Mouse (Mus musculus): Measurements from ENCODE around the gene Tspyl4. TPM values are rescaled to one million over a fixed set of nuclear protein-coding genes. Genes with fewer than 3 reads are reported as not detected.

The Tspyl4 gene
- polyA plus RNA-seq, 1 experiment from 2014 or later = 0.39 TPM

DNA sequence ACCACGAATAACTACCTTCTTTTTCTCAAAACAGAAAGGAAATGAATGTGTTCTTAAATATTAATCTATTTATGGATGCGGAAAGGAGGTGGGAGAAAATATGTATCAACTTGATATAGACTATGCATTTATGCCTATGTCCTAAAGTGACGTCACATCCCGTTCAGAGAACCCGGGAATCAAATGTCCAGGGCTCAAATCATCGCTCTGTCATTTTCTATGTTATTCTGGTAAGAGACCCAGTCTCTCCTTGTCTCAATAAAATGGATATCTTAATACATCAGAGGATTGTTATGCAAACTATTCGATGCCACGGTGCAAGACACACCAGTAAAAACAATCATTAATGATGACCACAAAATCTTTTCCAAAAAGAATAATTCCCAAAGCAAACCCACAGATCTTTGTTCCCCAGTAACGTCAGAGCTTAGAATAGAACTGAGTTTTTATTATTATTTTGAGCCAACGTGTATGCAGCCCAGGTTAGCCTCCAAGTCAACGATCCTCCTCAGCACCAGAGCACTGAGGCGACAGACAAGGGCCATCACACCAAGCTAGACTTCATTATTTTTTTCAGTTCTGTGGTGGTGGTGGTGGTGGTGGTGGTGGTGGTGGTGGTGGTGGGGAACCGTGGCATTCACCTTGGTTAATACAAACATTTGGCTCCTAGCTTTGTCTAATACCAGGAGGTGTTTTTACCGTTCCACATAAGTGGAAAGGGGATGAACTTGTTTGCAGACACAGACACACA lies 15.9 kb upstream of the Tspyl4 start:
- H3K9ac ChIP-seq (ENCODE audit: low read depth, low read length) = peak overlapping the region; percentile 99
- peak overlapping the region; percentile 68 for H3K4me2 ChIP-seq (ENCODE audit: low read depth, low read length)
- peak overlapping the region; percentile 81 for H3K27ac ChIP-seq (ENCODE audit: low read length)

DNA sequence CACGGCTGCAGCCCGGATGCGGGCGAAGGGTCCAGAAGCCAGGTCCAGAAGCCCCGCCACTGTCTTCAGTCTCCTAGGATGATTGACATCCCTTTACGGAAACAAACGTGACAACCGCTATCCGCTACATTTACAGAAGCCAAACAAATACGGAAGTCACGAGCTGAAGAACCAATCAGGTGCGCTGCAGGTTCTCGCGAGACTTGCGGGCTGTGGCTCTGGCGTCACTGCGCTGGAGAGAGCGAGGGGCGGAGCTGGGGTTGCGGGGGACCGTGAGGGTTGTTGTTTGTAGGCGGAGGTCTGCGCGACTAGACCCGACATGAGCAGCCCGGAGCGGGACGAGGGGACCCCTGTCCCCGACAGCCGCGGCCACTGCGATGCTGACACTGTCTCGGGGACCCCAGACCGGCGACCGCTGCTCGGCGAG lies 15.3 kb upstream of the Tspyl4 start, which contains the start of gene Tspyl1:
Tspyl1 (plus strand) TSS at position 229 of the 427 bp plus-strand sequence.
- no peaks in the 10 kb centered on the region for H3K27me3 ChIP-seq (ENCODE audit: control insufficient read depth, insufficient read depth, low read depth, low read length)
- ATAC-seq (ENCODE audit: low read depth) = peak; percentile 98
- H3K9me3 ChIP-seq (replicated peaks; ENCODE audit: control insufficient read depth, low read length) = no peaks in the 10 kb centered on the region
- H3K9ac ChIP-seq (ENCODE audit: low read depth, low read length) = peak within 1 kb of the TSS; percentile 99
- under 1% methylated on average over 38 of the region's 38 CpGs for WGBS (ENCODE audit: insufficient replicate concordance)
- peak within 1 kb of the TSS; percentile 97 for H3K4me3 ChIP-seq (ENCODE audit: low read depth, low read length)
- peaks cover 13% of the 10 kb centered on the region for H3K4me1 ChIP-seq (ENCODE audit: control insufficient read depth, low read depth, low read length)
- peak within 1 kb of the TSS; percentile 73 for H3K4me2 ChIP-seq (ENCODE audit: low read depth, low read length)
- H3K36me3 ChIP-seq (ENCODE audit: control insufficient read depth, insufficient read depth) = no peaks in the 10 kb centered on the region
- peak within 1 kb of the TSS; percentile 88 for H3K27ac ChIP-seq (ENCODE audit: low read length)

More for the DNA sequence above, 15.9 kb upstream of the Tspyl4 start:
- no peaks in the 10 kb centered on the region for H3K36me3 ChIP-seq (ENCODE audit: control insufficient read depth, insufficient read depth)
- no peaks in the 10 kb centered on the region for H3K9me3 ChIP-seq (replicated peaks; ENCODE audit: control insufficient read depth, low read length)
- H3K4me1 ChIP-seq (ENCODE audit: control insufficient read depth, low read depth, low read length) = peaks cover 13% of the 10 kb centered on the region
- 15% methylated on average over 14 of the region's 14 CpGs for WGBS (ENCODE audit: insufficient replicate concordance)
- ATAC-seq (ENCODE audit: low read depth) = peak; percentile 4
- H3K4me3 ChIP-seq (ENCODE audit: low read depth, low read length) = peak overlapping the region; percentile 97
- H3K27me3 ChIP-seq (ENCODE audit: control insufficient read depth, insufficient read depth, low read depth, low read length) = no peaks in the 10 kb centered on the region

GRCm38 (mm10) chr10:34282420-34283238 lies 14.6 kb upstream of the Tspyl4 start:
- 4% methylated on average over 47 of the region's 47 CpGs for WGBS (ENCODE audit: insufficient replicate concordance)
- ATAC-seq (ENCODE audit: low read depth) = peak; percentile 37
- peaks cover 13% of the 10 kb centered on the region for H3K4me1 ChIP-seq (ENCODE audit: control insufficient read depth, low read depth, low read length)
- no peaks in the 10 kb centered on the region for H3K9me3 ChIP-seq (replicated peaks; ENCODE audit: control insufficient read depth, low read length)
- H3K4me2 ChIP-seq (ENCODE audit: low read depth, low read length) = peak overlapping the region; percentile 73
- peaks cover 5% of the 10 kb centered on the region for H3K36me3 ChIP-seq (ENCODE audit: control insufficient read depth, insufficient read depth)
- H3K27me3 ChIP-seq (ENCODE audit: control insufficient read depth, insufficient read depth, low read depth, low read length) = no peaks in the 10 kb centered on the region
- peak overlapping the region; percentile 88 for H3K27ac ChIP-seq (ENCODE audit: low read length)
- peak overlapping the region; percentile 97 for H3K4me3 ChIP-seq (ENCODE audit: low read depth, low read length)
- peak overlapping the region; percentile 99 for H3K9ac ChIP-seq (ENCODE audit: low read depth, low read length)

GRCm38 (mm10) chr10:34296911-34297298 lies 337 bp upstream of the Tspyl4 start:
- peaks cover 13% of the 10 kb centered on the region for H3K4me1 ChIP-seq (ENCODE audit: control insufficient read depth, low read depth, low read length)
- no peaks in the 10 kb centered on the region for H3K9me3 ChIP-seq (replicated peaks; ENCODE audit: control insufficient read depth, low read length)
- H3K9ac ChIP-seq (ENCODE audit: low read depth, low read length) = no peak overlapping the region
- no peaks in the 10 kb centered on the region for H3K36me3 ChIP-seq (ENCODE audit: control insufficient read depth, insufficient read depth)
- 9% methylated on average over 13 of the region's 13 CpGs for WGBS (ENCODE audit: insufficient replicate concordance)
- peak overlapping the region; percentile 64 for H3K4me3 ChIP-seq (ENCODE audit: low read depth, low read length)
- no peak for ATAC-seq (ENCODE audit: low read depth)
- peak overlapping the region; percentile 85 for H3K4me2 ChIP-seq (ENCODE audit: low read depth, low read length)
- H3K27ac ChIP-seq (ENCODE audit: low read length) = no peak overlapping the region
- no peaks in the 10 kb centered on the region; the same call in none of the 2 replicates for H3K27me3 ChIP-seq (ENCODE audit: control insufficient read depth, insufficient read depth, low read depth, low read length)

DNA sequence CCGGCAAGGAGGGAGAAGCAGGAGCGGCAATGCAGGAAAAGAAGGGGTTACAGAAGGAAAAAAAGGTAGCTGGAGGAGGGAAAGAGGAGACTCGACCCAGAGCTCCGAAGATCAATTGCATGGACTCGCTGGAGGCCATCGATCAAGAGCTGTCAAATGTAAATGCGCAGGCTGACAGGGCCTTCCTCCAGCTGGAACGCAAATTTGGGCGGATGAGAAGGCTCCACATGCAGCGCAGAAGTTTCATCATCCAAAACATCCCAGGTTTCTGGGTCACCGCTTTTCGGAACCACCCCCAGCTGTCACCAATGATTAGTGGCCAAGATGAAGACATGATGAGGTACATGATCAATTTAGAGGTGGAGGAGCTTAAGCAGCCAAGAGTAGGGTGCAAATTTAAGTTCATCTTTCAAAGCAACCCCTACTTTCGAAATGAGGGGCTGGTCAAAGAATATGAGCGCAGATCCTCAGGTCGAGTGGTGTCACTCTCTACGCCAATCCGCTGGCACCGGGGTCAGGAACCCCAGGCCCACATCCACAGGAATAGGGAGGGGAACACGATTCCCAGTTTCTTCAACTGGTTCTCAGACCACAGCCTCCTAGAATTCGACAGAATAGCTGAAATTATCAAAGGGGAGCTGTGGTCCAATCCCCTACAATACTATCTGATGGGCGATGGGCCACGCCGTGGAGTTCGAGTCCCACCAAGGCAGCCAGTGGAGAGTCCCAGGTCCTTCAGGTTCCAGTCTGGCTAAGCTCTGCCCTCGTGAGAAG lies 925 bp downstream of the Tspyl4 start:
- H3K27ac ChIP-seq (ENCODE audit: low read length) = no peak overlapping the region
- no peak for ATAC-seq (ENCODE audit: low read depth)
- 42% methylated on average over 25 of the region's 25 CpGs for WGBS (ENCODE audit: insufficient replicate concordance)

GRCm38 (mm10) chr10:34300368-34300767 lies 3.1 kb downstream of the Tspyl4 start:
- ATAC-seq (ENCODE audit: low read depth) = no peak
- 64% methylated on average over 5 of the region's 5 CpGs for WGBS (ENCODE audit: insufficient replicate concordance)
- no peaks in the 10 kb centered on the region for H3K9me3 ChIP-seq (replicated peaks; ENCODE audit: control insufficient read depth, low read length)
- no peaks in the 10 kb centered on the region; the same call in none of the 2 replicates for H3K27me3 ChIP-seq (ENCODE audit: control insufficient read depth, insufficient read depth, low read depth, low read length)
- no peak overlapping the region for H3K27ac ChIP-seq (ENCODE audit: low read length)
- no peak overlapping the region for H3K4me3 ChIP-seq (ENCODE audit: low read depth, low read length)
- no peak overlapping the region for H3K9ac ChIP-seq (ENCODE audit: low read depth, low read length)
- H3K4me1 ChIP-seq (ENCODE audit: control insufficient read depth, low read depth, low read length) = peaks cover 13% of the 10 kb centered on the region
- H3K4me2 ChIP-seq (ENCODE audit: low read depth, low read length) = no peak overlapping the region
- H3K36me3 ChIP-seq (ENCODE audit: control insufficient read depth, insufficient read depth) = no peaks in the 10 kb centered on the region

More for the DNA sequence above, 925 bp downstream of the Tspyl4 start:
- peak overlapping the region; percentile 43; the same call in 1 of the 2 replicates for H3K9ac ChIP-seq (ENCODE audit: low read depth, low read length)
- H3K27me3 ChIP-seq (ENCODE audit: control insufficient read depth, insufficient read depth, low read depth, low read length) = no peaks in the 10 kb centered on the region; the same call in none of the 2 replicates
- peaks cover 13% of the 10 kb centered on the region for H3K4me1 ChIP-seq (ENCODE audit: control insufficient read depth, low read depth, low read length)
- H3K4me3 ChIP-seq (ENCODE audit: low read depth, low read length) = peak overlapping the region; percentile 64
- H3K9me3 ChIP-seq (replicated peaks; ENCODE audit: control insufficient read depth, low read length) = no peaks in the 10 kb centered on the region
- peak overlapping the region; percentile 85 for H3K4me2 ChIP-seq (ENCODE audit: low read depth, low read length)
- H3K36me3 ChIP-seq (ENCODE audit: control insufficient read depth, insufficient read depth) = no peaks in the 10 kb centered on the region

DNA sequence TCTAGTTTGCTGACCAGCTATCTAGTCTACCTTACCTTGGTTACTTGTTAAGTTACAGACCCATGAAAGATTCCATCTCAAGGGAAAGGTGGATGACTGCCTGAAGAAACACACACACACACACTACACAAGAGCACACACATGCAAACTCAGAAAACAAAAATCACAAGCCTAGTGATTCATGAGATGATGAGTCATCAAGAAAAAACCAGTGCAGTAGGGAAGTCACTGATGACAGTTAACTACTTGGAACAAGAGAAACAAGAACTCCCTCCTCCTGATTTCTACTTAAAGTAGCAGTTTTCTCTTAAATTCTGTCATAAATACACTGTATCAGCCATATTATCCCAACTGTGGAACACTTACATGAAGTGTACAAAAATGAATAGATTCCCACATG lies 9.8 kb downstream of the Tspyl4 start:
- H3K4me3 ChIP-seq (ENCODE audit: low read depth, low read length) = no peak overlapping the region
- H3K36me3 ChIP-seq (ENCODE audit: control insufficient read depth, insufficient read depth) = no peaks in the 10 kb centered on the region
- H3K27me3 ChIP-seq (ENCODE audit: control insufficient read depth, insufficient read depth, low read depth, low read length) = no peaks in the 10 kb centered on the region
- ATAC-seq (ENCODE audit: low read depth) = no peak
- H3K9ac ChIP-seq (ENCODE audit: low read depth, low read length) = no peak overlapping the region
- H3K27ac ChIP-seq (ENCODE audit: low read length) = no peak overlapping the region
- no peaks in the 10 kb centered on the region for H3K4me1 ChIP-seq (ENCODE audit: control insufficient read depth, low read depth, low read length)
- H3K9me3 ChIP-seq (replicated peaks; ENCODE audit: control insufficient read depth, low read length) = no peaks in the 10 kb centered on the region
- H3K4me2 ChIP-seq (ENCODE audit: low read depth, low read length) = no peak overlapping the region

- Histone ChIP-seq H3K4me2 (ENCODE audit: low read depth, low read length) (no peak overlapping the region), H3K27ac (ENCODE audit: low read length) (no peak overlapping the region), H3K4me1 (ENCODE audit: control insufficient read depth, low read depth, low read length) (no peaks in the 10 kb centered on the region), H3K9ac (ENCODE audit: low read depth, low read length) (no peak overlapping the region), H3K36me3 (ENCODE audit: control insufficient read depth, insufficient read depth) (no peaks in the 10 kb centered on the region), H3K9me3 (replicated peaks; ENCODE audit: control insufficient read depth, low read length) (no peaks in the 10 kb centered on the region), H3K4me3 (ENCODE audit: low read depth, low read length) (no peak overlapping the region), H3K27me3 (ENCODE audit: control insufficient read depth, insufficient read depth, low read depth, low read length) (no peaks in the 10 kb centered on the region)
- ATAC-seq (ENCODE audit: low read depth) = no peak
- 55% methylated on average over 9 of the region's 9 CpGs for WGBS (ENCODE audit: insufficient replicate concordance)
Measured at GRCm38 (mm10) chr10:34309915-34310685, 12.9 kb downstream of the Tspyl4 start.
